Mouse (Mus musculus) urinary bladder, adult 2 months (tissue): Measurements from ENCODE around the gene Cwc25. TPM values are rescaled to one million over a fixed set of nuclear protein-coding genes. Genes with fewer than 3 reads are reported as not detected.
"Not testable (repeated sequence)": the region's sequence is repeated elsewhere in the genome, so short reads cannot be mapped to it uniquely, and the experiment has no call there.

Source experiments
- DNase-seq: peaks from one replicate; pipeline ENCODE4 v3.0.0; 2022; ENCODE audit warnings: low spot score
- polyA plus RNA-seq: library from polyadenylated mRNA; depleted of rRNA; stranded (reverse); fragments of >200 nt; gene quantifications from 2 replicates; pipeline ENCODE4 v1.2.3, GENCODE M21; 2012

Cwc25 gene
- polyA plus RNA-seq, 1 experiment = 16.6 TPM

DNA sequence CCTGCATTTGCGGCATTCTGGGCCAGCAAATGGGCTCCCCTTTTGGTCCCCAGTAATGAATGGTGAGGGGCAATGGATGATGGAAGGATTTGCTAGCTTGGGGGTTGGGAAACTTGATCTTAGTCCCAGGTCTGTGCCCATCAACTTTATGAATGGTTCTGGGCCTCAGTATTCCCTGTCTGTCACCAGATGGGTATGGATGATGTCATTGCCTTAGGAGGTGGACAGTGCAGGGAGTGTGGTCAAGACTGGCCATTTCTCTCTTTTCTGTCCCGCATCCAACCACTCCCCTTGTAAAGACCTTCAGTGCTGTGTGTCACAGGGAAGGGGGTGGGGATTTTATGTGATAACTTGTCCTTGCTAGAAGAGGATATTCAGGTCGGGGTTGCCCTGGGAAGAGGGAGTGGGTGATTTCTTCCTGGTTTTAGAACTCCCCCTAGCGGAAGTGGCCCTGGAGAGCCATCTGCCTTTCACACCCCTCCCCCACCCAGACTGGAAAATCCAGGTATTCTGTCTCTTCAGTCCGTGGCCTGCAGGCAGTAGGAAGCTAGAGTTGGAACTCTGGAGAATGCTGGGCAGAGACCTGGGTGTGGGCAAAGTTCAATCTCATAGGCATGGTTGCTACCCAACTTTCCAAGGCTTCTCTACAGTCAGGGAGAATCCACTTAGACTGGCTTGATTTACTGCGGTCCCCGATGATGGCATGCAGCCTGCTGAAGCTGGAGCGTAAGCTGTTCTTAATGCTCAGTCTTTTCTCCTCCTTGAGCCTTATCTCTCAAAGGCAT lies 35.2 kb upstream of the Cwc25 start:
- DNase-seq = no peak

DNA sequence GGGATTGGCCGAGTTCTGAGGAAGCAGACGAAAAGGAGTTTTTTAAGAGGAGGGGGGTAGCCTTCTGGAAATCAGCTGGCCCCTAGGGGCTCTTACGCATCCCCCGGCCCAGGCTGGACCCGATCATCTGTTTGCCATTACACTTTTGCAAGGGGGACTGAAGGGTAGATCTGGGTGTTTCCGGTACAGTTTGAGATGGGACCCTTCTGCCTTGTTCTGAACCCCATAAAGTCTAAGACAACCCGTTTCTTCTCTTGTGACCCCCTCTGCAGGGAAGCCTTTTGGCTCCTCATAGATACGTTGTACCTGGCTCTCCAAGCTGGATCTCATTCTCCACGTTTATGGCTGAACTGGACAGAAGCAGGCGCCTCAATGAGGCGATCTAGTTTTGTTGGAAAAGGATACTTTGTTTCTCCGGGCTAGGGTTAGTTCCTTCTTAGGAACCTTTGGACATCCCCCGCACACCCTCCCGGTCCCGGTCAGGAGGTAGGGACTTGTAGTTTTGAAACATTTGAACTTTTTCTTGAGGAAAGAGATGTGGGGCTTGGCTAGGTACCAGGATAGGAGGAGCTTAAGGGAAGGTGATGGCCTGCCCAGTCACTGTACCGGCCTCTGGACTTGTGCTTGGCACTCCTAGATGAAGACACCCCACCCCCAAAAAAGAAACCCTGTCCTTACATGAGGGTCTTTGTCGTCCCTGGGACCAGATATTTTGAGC lies 34.5 kb upstream of the Cwc25 start:
- DNase-seq = no peak

DNA sequence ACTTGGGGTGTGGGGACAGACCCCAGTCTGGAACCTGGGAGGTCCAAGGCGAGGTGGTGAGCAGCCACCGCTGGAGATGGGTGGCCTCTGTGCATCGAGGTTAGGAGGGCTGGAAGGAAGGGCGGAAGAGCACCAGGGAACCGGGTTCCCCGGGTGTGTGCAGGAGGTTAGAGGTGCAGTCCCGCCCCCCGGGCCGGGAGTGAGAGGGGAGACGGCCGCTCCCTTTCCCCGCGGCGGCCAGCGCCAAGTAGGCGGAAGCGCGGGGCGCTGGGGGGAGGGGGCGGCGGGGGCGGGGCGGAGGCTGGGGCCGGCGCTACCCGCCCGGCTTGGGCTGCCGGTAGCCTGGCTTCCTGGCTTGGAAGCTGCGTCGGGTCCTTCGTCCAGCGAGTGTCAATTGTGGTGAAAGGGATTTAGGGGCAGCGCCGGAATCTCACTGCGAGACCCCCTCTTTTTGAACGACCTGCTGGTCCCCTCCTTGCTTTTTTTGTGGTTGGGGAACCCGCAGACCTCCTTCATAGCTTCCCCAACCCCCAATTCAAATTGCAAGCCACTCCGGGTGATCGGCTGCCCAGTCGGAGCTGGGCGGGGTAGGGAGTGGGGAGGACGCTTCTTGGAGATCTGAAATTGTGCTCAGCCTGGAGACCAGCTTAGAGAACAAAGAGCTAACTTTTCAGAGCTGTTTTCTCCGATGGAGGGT lies 33.8 kb upstream of the Cwc25 start:
- peak; percentile 82 for DNase-seq

DNA sequence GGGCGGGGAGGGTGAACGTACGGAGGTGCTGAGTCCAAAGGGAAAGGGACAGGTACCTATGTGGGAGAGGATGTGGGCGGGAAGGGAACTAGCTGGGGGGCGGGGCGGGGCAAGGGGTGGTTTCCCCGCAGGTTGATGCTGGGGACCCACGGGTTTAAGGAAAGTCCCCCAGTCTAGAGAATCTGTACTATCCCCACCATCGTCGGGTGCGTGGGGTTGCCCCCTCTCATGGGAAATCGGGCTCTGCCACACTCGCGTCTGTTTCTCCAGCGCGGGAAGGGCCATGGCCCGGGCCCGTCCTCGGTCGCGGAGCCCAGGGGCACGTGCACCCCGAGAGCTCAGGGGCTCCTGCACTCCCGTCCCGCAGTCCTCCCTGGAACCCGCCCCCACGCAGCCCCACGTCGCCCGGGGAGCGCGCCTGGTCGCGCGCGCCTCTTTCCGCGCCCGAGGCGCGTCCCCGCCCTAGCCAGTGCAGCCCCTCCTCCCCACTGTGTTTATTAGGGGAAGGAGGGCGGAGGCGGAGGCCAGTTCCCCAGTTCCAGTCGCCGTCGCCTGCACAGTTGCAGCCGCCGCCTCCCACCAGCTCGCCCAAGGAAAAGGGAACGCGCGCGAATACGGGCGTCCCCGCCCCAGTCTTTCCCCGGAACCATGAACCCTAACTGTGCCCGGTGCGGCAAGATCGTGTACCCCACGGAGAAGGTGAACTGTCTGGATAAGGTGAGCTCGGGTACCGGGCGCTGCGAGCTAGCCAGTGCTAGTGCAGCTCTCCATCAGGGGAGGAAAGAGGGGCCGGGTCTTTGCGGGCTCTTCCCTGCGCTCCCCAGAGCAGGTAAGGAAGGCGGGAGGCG lies 33.0 kb upstream of the Cwc25 start:
- DNase-seq = peak; percentile 88

DNA sequence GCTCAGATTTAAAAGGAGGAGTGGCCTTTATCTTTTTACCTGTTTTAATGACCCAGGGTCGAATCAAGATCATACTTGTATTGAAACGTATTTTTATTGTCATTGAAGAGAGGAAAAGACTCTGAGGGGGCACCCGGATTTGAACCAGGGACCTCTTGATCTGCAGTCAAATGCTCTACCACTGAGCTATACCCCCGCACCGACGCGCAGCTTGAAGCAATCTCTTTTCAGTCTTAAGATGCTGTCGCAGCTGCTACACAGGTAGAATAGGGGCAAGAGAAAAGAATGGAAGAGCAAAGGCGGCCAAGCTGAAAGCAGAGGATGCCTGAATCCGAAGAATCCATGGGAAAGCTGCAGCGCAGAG lies 32.4 kb upstream of the Cwc25 start, which contains the start of gene Lasp1:
Lasp1 (plus strand) TSS at position 219 of the 364 bp plus-strand sequence.
- DNase-seq = peak; percentile 83

DNA sequence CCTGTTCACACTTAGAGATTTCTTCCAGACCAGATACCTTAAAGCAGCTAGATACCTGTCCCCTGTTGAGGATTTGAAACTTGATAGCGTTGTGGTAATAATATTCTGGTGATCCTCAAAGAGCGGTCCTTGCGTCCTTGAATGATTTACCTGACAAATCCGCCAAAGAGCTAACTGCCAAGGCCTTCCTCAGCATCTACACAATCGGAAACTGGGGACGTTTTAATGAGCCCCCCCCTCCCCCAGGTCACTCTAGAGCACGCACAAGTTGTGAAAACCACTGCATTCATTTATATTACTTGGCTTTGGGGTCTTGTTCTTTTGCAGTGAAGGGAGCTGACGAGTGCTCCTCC lies 31.7 kb upstream of the Cwc25 start:
- DNase-seq = no peak

DNA sequence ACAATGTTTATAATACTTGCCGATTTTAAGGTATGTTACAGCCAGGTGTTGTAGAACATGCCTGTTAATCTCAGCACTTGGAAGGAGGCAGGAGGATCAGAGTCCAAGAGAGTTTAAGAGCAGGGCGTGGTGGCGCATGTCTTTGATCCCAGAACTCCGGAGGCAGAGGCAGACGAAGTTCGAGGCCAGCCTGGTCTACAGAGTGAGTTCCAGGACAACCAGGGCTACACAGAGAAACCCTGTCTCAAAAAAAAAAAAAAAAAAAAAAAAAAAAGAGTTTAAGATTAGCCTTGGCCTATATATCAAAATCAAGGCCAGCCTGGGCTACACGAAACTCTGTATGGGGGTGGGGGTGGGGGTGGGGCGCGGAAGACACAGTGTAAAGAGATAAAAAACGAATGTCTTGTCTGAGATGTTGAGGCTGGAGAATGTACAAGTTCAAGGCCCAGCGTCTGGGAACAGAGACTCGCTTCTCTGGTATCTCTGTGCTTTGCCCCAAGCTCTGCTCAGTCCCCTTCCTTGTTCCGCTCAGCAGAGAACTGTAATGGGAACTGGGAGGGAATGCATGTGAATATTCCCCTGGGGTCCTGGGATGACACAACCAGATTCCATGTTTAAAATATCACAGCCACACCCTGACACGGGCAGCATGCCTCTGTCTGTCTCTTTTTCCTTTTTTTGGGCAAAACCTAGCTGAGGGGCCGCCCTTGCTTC lies 31.2 kb upstream of the Cwc25 start:
- no peak for DNase-seq

DNA sequence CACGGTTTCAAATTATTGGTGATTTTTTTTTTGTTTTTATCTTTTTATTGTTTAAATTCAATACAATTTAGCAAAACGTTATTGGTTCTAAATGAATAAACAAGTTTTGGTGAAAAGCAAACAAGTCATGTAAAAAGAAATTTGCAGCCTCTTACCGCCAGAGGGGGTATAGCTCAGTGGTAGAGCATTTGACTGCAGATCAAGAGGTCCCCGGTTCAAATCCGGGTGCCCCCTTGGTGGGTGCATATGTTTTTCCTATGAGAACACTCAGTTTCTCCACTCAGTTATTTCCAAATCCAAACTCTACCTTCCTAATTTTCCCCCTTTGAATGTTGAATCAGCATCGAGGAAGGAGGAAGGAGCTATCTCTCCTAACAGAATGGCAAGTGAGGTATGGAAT lies 30.6 kb upstream of the Cwc25 start:
- DNase-seq = no peak

DNA sequence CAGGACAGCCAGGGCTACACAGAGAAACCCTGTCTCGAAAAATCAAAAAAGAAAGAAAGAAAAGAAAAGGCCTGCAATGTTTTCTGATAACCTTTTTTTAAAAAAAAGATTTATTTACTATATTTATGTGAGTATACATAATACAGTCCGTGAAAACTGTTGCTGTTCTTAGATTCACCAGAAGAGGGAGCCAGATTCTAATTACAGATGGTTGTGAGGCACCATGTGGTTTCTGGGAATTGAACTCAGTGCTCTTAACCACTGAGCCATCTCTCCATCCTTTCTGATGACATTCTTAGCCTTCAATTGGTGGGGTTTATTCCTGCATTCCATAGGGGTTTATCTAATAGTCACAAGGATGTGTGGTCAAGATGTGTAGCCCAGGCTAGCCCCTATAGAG lies 26.8 kb upstream of the Cwc25 start:
- DNase-seq = no peak

DNA sequence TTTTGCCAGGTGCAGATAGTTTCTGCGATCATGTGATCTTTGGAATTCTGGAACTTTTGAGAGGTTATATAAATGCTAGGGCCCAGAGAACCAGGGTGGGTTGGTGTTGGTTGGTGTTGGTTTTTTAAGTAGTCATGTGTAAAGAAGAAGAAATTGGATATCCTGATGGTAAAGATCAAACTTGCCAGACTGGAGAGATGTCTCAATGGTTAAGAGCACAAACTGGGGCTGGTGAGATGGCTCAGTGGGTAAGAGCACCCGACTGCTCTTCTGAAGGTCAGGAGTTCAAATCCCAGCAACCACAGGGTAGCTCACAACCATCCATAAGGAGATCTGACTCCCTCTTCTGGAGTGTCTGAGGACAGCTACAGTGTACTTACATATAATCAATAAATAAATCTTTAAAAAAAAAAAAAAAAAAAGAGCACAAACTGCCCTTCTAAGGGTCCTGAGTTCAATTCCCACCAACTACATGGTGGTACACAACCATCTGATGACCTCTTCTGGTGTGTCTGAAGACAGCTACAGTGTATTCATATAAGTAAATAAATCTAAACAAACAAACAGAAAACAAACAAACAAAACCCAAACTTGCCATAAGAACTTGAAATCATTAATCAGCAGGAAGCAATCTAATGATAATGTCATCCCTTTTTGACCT lies 24.6 kb upstream of the Cwc25 start:
- not testable (repeated sequence) for DNase-seq

DNA sequence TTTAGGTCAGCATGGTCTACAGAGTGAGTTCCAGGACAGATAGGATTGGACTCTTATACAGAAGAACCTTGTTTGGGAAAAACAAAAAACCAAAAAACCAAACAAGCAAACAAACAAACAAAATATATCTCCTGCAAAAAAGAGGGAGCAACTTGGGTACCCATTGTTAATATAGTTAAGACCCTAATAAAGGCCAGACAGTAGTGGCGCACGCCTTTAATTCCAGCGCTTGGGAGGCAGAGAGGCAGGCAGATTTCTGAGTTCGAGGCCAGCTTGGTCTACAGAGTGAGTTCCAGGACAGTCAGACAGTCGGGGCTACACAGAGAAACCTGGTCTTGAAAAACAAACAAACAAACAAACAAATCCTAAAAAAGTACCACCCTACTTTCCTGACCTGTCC lies 23.4 kb upstream of the Cwc25 start:
- no peak for DNase-seq

DNA sequence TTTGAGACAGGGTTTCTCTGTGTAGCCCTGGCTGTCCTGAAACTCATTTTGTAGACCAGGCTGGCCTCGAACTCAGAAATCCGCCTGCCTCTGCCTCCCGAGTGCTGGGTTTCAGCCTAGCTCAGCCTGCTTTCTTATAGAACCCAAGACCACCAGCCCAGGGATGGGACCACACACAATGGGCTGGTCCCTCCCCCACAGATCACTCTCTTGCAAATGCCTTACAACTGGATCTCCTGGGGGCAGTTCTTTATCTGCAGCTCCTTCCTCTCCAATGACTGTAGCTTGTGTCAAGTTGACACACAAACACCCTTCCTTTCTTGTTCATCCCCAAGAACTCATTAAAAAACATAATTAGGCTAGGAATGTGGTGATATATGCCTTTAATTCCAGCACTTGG lies 21.6 kb upstream of the Cwc25 start:
- no peak for DNase-seq

DNA sequence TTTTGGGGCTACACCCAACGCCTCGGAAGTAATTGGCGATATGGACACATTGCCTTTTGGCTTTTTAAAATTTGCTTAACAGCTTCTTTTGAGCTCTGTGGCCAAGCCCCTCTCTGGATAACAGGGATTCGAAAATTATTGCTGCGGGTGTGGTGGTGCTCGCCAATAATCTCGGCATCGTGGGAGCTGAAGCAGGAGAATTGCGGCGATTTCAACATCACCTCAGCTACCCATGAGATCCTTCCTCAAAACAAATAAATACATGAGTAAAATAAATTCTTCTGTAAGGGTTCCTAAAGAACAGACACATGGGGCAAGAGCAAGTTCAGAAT lies 16.2 kb upstream of the Cwc25 start:
- DNase-seq = no peak

DNA sequence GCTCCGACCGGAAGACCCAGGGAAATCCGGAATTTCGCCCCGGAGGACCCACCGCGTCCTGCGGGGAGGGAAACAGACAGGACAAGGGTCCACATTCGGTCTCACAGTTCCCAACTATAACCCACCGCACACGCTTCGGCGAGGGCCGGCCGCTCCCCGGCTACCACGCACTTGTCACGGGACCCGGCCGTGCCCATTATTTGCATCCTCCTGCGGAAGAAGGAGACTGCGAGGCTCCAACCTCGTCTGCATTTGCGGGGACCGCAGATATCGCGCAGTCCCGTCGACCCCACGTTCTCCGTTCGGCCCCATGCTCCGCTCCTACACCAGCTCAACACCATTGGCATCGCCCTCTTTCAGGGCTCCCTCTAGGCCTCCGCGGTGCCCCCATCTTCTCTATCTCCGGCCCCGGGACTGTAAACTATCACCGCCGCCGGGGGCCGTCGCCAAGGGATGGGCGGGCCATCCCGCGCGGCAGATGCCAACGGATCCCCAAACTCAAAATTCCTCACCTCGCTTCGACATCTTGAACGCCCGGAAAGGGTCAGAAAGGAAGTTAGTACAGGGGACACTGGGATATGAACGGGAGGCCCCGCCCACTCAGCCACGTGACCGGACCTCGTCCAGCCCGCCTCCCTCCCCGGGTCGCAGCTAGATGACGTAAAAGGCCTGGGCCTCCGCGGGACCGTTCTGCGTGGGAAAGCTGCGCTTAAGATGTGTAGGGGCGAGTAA lies 15.6 kb upstream of the Cwc25 start, which contains the start of gene Rpl23:
Rpl23 (minus strand) TSS at position 606 of the 732 bp plus-strand sequence.
- DNase-seq = peak; percentile 96

DNA sequence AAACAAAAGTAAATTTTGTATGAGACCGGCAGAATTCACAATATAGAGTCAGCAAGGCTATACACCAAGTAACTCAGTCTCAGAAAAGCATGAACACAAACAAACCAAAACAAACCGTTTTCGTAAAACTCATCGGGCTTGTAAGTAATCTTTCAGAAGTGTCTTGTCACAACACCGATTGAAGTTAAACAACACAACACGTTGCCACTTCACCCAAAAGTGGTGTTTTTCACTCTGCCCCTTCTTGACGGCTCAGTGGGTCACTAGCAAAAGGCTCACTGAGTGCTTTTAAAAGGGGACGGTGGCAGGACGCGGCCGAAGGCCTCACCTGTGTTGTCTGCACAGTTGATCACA lies 15.1 kb upstream of the Cwc25 start:
- peak; percentile 29 for DNase-seq

DNA sequence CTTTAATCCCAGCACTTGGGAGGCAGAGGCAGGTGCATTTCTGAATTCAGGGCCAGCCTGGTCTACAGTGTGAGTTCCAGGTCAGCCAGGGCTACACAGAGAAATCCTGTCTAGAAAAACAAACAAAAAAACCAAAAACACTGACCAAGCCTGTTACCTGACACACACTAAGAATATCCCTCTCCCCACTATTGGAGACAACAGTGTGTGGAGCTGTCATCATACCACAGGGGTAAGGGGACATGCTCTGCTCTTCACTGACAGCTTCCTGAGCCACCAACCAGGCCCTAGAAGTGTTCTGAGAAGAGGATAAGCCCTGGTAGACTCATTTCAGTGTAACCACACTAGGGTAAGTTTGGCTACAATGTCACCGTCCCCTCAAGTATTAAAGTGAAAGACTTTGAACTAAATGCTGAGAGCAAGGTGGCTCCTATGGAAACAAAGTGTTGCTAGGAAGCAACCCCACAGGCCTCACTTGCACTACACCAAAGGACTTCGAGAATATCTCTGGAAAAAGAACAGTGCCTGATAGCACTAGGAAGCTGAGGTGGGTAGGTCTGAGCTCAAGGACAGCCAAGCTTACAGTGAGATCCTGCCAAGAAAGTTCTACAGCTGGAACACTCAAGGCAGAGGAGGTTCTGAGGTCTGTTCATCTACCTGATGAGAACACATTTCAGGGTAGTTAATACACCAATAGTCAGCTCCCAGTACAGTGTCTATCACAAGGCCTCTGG lies 13.8 kb upstream of the Cwc25 start:
- no peak for DNase-seq

DNA sequence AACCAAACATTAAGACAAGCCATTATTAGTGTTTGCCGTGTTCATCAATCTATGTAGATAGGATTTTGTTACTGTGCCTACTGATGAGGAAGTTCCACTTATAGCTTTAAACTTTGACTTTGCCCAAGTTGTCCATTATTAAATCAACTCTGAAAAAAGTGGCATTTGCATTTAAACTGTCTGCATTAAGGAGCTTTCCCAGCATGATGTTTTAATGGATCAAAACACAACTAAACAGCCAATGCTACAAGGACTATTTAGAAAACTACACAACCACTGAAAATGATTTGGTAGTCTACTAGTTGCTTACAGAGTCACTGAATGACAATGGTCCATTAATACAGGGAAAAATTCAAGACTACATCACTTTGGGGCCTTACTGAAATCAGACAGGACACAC lies 12.6 kb upstream of the Cwc25 start:
- no peak for DNase-seq

DNA sequence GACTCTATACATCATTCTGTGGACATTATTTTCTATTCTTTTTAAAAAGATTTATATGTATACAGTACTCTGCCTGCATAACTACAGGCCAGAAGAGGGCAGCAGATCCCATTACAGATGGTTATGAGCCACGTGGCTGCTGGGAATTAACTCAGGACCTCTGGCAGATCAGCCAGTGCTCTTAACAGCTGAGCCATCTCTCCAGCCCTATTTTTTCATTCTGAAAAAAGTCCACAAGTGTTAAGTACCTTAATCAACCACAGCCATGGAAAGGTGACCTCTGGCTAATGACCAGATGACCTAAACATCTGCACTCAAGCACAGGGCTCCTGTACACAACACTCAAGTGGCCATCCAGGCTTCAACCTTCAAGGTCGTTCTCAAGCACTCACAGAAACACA lies 10.8 kb upstream of the Cwc25 start:
- DNase-seq = no peak

DNA sequence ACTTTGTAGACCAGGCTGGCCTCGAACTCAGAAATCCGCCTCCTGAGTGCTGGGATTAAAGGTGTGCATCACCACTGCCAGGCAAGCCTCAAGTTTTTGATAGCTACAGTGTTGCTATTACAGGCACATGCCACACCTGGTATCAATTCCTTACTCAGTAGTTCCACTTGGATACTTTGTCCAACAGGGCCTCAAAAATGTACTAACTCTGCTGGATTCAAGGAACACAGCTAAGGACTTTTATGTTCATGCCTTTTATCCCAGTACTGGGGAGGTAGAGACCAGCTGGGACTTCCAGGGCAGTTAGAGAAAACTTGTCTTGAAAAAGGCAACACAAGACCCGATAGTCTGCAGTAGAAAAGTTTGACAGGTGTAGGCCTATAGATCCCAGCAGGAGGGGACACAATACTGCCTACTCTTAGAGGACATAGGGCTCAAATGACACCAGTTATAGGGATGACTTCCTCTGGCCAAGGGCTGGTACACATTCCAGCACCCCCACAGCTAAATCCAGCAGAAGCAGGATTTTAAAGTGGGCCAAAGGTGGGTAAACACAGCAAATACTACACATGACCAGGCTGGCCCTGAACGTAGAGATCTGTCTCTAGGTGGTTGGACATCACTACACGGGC lies 10.3 kb upstream of the Cwc25 start:
- no peak for DNase-seq
